Mouse (Mus musculus) right cerebral cortex, adult 2 months (tissue): ENCODE measurements around the gene 1700067K01Rik.
"Not testable (repeated sequence)": the region's sequence is repeated elsewhere in the genome, so short reads cannot be mapped to it uniquely, and the experiment has no call there.

Experiments
- DNase-seq, 2 experiments: peaks; one replicate each; pipeline ENCODE4 v3.0.0; 2021 to 2022; ENCODE audit warnings: low spot score in 2 of 2

1700067K01Rik gene

GRCm38 (mm10) chr8:83982449-83982848 lies 18.9 kb upstream of the 1700067K01Rik start:
- DNase-seq, result no peak

GRCm38 (mm10) chr8:83983222-83983621 lies 18.1 kb upstream of the 1700067K01Rik start:
- DNase-seq, result not testable (repeated sequence)

GRCm38 (mm10) chr8:83989243-83989642 lies 12.1 kb upstream of the 1700067K01Rik start:
- DNase-seq, result no peak

GRCm38 (mm10) chr8:83990170-83990569 lies 11.1 kb upstream of the 1700067K01Rik start:
- DNase-seq, result no peak

GRCm38 (mm10) chr8:83992488-83992887 lies 8.8 kb upstream of the 1700067K01Rik start:
- no peak for DNase-seq

- DNase-seq, result no peak
Measured at GRCm38 (mm10) chr8:83994030-83994429, 7.3 kb upstream of the 1700067K01Rik start.

GRCm38 (mm10) chr8:83995973-83996372 lies 5.3 kb upstream of the 1700067K01Rik start:
- DNase-seq, result no peak

- DNase-seq, result peak; percentile 68 to 82
Measured at GRCm38 (mm10) chr8:83996567-83997505, 4.5 kb upstream of the 1700067K01Rik start.

- peak; percentile 54 to 59 for DNase-seq
Measured at GRCm38 (mm10) chr8:83997511-83998141, 3.7 kb upstream of the 1700067K01Rik start, which contains the start of gene Samd1. Gene Samd1, plus strand, starts transcription at chr8:83997672.

- peak in 1 of 2 experiments; percentile 57 for DNase-seq
Measured at GRCm38 (mm10) chr8:83998231-83999056, 2.9 kb upstream of the 1700067K01Rik start.

- no peak for DNase-seq
Measured at GRCm38 (mm10) chr8:83999057-83999705, 2.1 kb upstream of the 1700067K01Rik start.

- DNase-seq, result no peak
Measured at GRCm38 (mm10) chr8:83999825-84000224, 1.5 kb upstream of the 1700067K01Rik start.

- no peak for DNase-seq
Measured at GRCm38 (mm10) chr8:84002957-84003611, 1.8 kb downstream of the 1700067K01Rik start.

GRCm38 (mm10) chr8:84003612-84004246 lies 2.4 kb downstream of the 1700067K01Rik start:
- DNase-seq, result no peak

GRCm38 (mm10) chr8:84004533-84005201 lies 3.4 kb downstream of the 1700067K01Rik start:
- DNase-seq, result peak; percentile 91 to 92

GRCm38 (mm10) chr8:84005502-84005901 lies 4.2 kb downstream of the 1700067K01Rik start:
- not testable (repeated sequence) for DNase-seq

GRCm38 (mm10) chr8:84008362-84008761 lies 7.1 kb downstream of the 1700067K01Rik start:
- DNase-seq, result no peak

- DNase-seq, result peak; percentile 87 to 90
Measured at GRCm38 (mm10) chr8:84009876-84010275, 8.6 kb downstream of the 1700067K01Rik start.
